Mouse (Mus musculus): ENCODE measurements around the gene Pdik1l.

DNA sequence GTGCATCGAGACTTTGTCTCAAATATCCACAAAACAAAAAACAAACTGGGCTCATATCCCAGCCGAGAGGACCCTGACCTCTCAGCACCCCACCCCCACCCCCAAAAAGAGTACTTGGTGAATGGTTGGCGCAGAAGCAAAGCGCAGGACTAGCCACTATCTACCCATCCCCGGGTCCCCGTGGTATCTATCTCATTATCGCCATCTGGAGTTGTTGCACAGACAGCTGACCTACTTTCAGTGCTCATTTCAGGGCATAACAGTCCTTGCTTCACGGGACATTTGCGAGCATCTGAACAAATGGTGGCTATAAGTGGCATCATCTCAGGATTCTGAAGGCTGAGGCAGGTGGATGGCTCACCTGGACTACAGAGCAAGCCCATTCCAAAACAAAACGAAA is 49.0 kb downstream of the Pdik1l start:
- TF ChIP-seq CTCF (IDR thresholded peaks at IDR 0.05; ENCODE audit: insufficient read depth, low read depth, low read length) (no peak), POLR2A (IDR thresholded peaks at IDR 0.05; ENCODE audit: insufficient read depth, low read depth, low read length) (no peak)
